Mouse (Mus musculus) intestine, postnatal 0 days (tissue): ENCODE data around the gene Ldlrad1. TPM values are rescaled to one million over a fixed set of nuclear protein-coding genes. Genes with fewer than 3 reads are reported as not detected.

Experiments used
- ATAC-seq: fragments of 200-750 bp; cut with Nextera tagmentation; 2 replicates; pipeline ENCODE4 v1.8.0; 2017; ENCODE audit warnings: mild to moderate bottlenecking, moderate TSS enrichment, moderate library complexity
- H3K27ac ChIP-seq: fragments of 300-500 bp; sonication (generic); 2 replicates; pipeline ENCODE4 v1.5.1; 2014; ENCODE audit warnings: mild to moderate bottlenecking, low read depth, low read length, moderate library complexity
- H3K27me3 ChIP-seq: fragments of 300-500 bp; sonication (generic); replicated peaks from 2 replicates; pipeline ENCODE4 v1.6.1; 2014; ENCODE audit warnings: low read length, mixed read lengths; ENCODE audit not compliant: control insufficient read depth, insufficient read depth
- H3K36me3 ChIP-seq: fragments of 300-500 bp; sonication (generic); 2 replicates; pipeline ENCODE4 v1.6.1; 2014; ENCODE audit warnings: mild to moderate bottlenecking, moderate library complexity; ENCODE audit not compliant: control insufficient read depth, insufficient read depth
- H3K4me1 ChIP-seq: fragments of 300-500 bp; sonication (generic); replicated peaks from 2 replicates; pipeline ENCODE4 v1.6.1; 2014; ENCODE audit warnings: antibody characterized with exemption, low read length, mixed read lengths; ENCODE audit not compliant: control insufficient read depth, insufficient read depth
- H3K4me2 ChIP-seq: fragments of 300-500 bp; sonication (generic); replicated peaks from 2 replicates; pipeline ENCODE4 v1.6.1; 2014; ENCODE audit warnings: low read depth, mild to moderate bottlenecking, moderate library complexity
- H3K4me3 ChIP-seq: fragments of 300-500 bp; sonication (generic); 2 replicates; pipeline ENCODE4 v1.5.1; 2014; ENCODE audit warnings: low read depth, low read length
- H3K9ac ChIP-seq: fragments of 300-500 bp; sonication (generic); 2 replicates; pipeline ENCODE4 v1.6.1; 2014; ENCODE audit warnings: mild to moderate bottlenecking, low read depth, low read length
- H3K9me3 ChIP-seq: fragments of 300-500 bp; sonication (generic); 2 replicates; pipeline ENCODE4 v1.6.1; 2016; ENCODE audit warnings: mixed run types; ENCODE audit not compliant: control insufficient read depth
- CTCF ChIP-seq: sonication (generic); IDR thresholded peaks from 2 replicates; pipeline ENCODE4 v1.5.1; 2016; ENCODE audit warnings: low read depth, mild to moderate bottlenecking, control low read depth, antibody characterized with exemption, moderate library complexity
- WGBS: fragments of 180-500 bp; shearing (Covaris S2); extraction: QIAGEN DNeasy Blood & Tissue Kit; methylation state at CpG from one replicate; pipeline ENCODE4 v1.1.7; 2014; 5-methylcytosine and 5-hydroxymethylcytosine counted together
- polyA plus RNA-seq: library from polyadenylated mRNA; unstranded; fragments of >200 nt; fragmentation: Nextera tagmentation; extraction: Ambion mirVana; gene quantifications from 2 replicates; pipeline ENCODE4 v1.2.1, GENCODE M21; 2015

Ldlrad1 gene
- polyA plus RNA-seq, 1 experiment from 2014 or later, result not detected

- TF ChIP-seq CTCF, result no peak
- Histone ChIP-seq H3K4me2 (no peak overlapping the region), H3K9ac (no peak overlapping the region), H3K4me1 (peaks cover 13% of the 10 kb centered on the region), H3K9me3 (no peaks in the 10 kb centered on the region), H3K27me3 (no peaks in the 10 kb centered on the region), H3K27ac (no peak overlapping the region), H3K36me3 (no peaks in the 10 kb centered on the region), H3K4me3 (no peak overlapping the region)
- no peak for ATAC-seq
- 38% methylated on average over 2 of the region's 2 CpGs for WGBS
Observed at GRCm38 (mm10) chr4:107249471-107249870, 40.5 kb downstream of the Ldlrad1 start.

GRCm38 (mm10) chr4:107250494-107250893, 41.5 kb downstream of the Ldlrad1 start:
- Histone ChIP-seq H3K4me3 (no peak overlapping the region), H3K4me2 (no peak overlapping the region), H3K27ac (no peak overlapping the region), H3K27me3 (no peaks in the 10 kb centered on the region), H3K9ac (no peak overlapping the region), H3K9me3 (no peaks in the 10 kb centered on the region), H3K4me1 (peaks cover 15% of the 10 kb centered on the region), H3K36me3 (no peaks in the 10 kb centered on the region)
- ATAC-seq, result no peak
- peak; percentile 87 for TF ChIP-seq CTCF
- 19% methylated on average over 4 of the region's 4 CpGs for WGBS

GRCm38 (mm10) chr4:107252522-107252921, 43.5 kb downstream of the Ldlrad1 start:
- 1% methylated on average over 11 of the region's 11 CpGs for WGBS
- Histone ChIP-seq H3K9me3 (no peaks in the 10 kb centered on the region), H3K27ac (no peak overlapping the region), H3K4me2 (peak overlapping the region; percentile 90), H3K27me3 (no peaks in the 10 kb centered on the region), H3K4me3 (peak overlapping the region; percentile 72), H3K36me3 (no peaks in the 10 kb centered on the region), H3K9ac (peak overlapping the region; percentile 70), H3K4me1 (peaks cover 11% of the 10 kb centered on the region)
- TF ChIP-seq CTCF, result no peak
- ATAC-seq, result no peak

- Histone ChIP-seq H3K4me2 (peak within 1 kb of the TSS; percentile 90), H3K9me3 (no peaks in the 10 kb centered on the region), H3K4me3 (peak within 1 kb of the TSS; percentile 72), H3K4me1 (peaks cover 11% of the 10 kb centered on the region), H3K27ac (peak within 1 kb of the TSS; percentile 87), H3K9ac (peak within 1 kb of the TSS; percentile 70), H3K27me3 (no peaks in the 10 kb centered on the region), H3K36me3 (no peaks in the 10 kb centered on the region)
- under 1% methylated on average over 89 of the region's 101 CpGs for WGBS
- TF ChIP-seq CTCF, result peak; percentile 77
- ATAC-seq, result peak; percentile 98
Observed at GRCm38 (mm10) chr4:107253125-107254091, 44.4 kb downstream of the Ldlrad1 start, which contains the start of the genes Lrrc42 and Hspb11. Lrrc42 (minus strand) TSS chr4:107253532. Hspb11 (plus strand) TSS chr4:107253593.

GRCm38 (mm10) chr4:107254414-107254813, 45.4 kb downstream of the Ldlrad1 start:
- WGBS, result 46% methylated on average over 3 of the region's 3 CpGs
- H3K9ac ChIP-seq, result peak overlapping the region; percentile 70
- no peaks in the 10 kb centered on the region for H3K36me3 ChIP-seq
- no peak overlapping the region for H3K27ac ChIP-seq
- H3K4me3 ChIP-seq, result peak overlapping the region; percentile 72
- peak overlapping the region; percentile 90 for H3K4me2 ChIP-seq
- no peak for ATAC-seq
- H3K27me3 ChIP-seq, result no peaks in the 10 kb centered on the region
- TF ChIP-seq CTCF, result no peak
- no peaks in the 10 kb centered on the region for H3K9me3 ChIP-seq
- H3K4me1 ChIP-seq, result peaks cover 11% of the 10 kb centered on the region

GRCm38 (mm10) chr4:107260001-107260400, 51.0 kb downstream of the Ldlrad1 start:
- ATAC-seq, result peak; percentile 74
- Histone ChIP-seq H3K27me3 (no peaks in the 10 kb centered on the region), H3K27ac (no peak overlapping the region), H3K36me3 (no peaks in the 10 kb centered on the region), H3K4me3 (no peak overlapping the region), H3K4me2 (no peak overlapping the region), H3K9me3 (no peaks in the 10 kb centered on the region), H3K4me1 (no peaks in the 10 kb centered on the region), H3K9ac (no peak overlapping the region)
- WGBS, result 29% methylated on average over 4 of the region's 4 CpGs
- TF ChIP-seq CTCF, result no peak

Other genes with a start within 250 kb of the Ldlrad1 start
- 51.4 and 52.8 TPM in 2 replicates for gene Mrpl37, start 142.3 kb upstream of the Ldlrad1 start, polyA plus RNA-seq
- 3.6 and 4.0 TPM in 2 replicates for gene Cyb5rl, start 142.2 kb upstream of the Ldlrad1 start, polyA plus RNA-seq
- not detected in 2 replicates for gene Cdcp2, start 112.3 kb upstream of the Ldlrad1 start, polyA plus RNA-seq
- gene Tmem59, start 30.8 kb upstream of the Ldlrad1 start, polyA plus RNA-seq, result 560 and 584 TPM in 2 replicates
- gene Tceanc2, start 30.1 kb upstream of the Ldlrad1 start, polyA plus RNA-seq, result 16.6 and 17.7 TPM in 2 replicates
- 27.7 and 29.5 TPM in 2 replicates for gene Lrrc42, start 44.4 kb downstream of the Ldlrad1 start, polyA plus RNA-seq
- gene Hspb11, start 44.4 kb downstream of the Ldlrad1 start, polyA plus RNA-seq, result 25.5 and 27.0 TPM in 2 replicates
- gene Dio1, start 98.0 kb downstream of the Ldlrad1 start, polyA plus RNA-seq, result 59.7 and 67.4 TPM in 2 replicates
- gene Yipf1, start 105.2 kb downstream of the Ldlrad1 start, polyA plus RNA-seq, result 127 and 147 TPM in 2 replicates
- 7.0 and 7.4 TPM in 2 replicates for gene Ndc1, start 158.6 kb downstream of the Ldlrad1 start, polyA plus RNA-seq
- 0.14 and 0.18 TPM in 2 replicates for gene Glis1, start 225.4 kb downstream of the Ldlrad1 start, polyA plus RNA-seq